ENCODE assay signal across 15 mouse cellular contexts in the genomic region with DNA sequence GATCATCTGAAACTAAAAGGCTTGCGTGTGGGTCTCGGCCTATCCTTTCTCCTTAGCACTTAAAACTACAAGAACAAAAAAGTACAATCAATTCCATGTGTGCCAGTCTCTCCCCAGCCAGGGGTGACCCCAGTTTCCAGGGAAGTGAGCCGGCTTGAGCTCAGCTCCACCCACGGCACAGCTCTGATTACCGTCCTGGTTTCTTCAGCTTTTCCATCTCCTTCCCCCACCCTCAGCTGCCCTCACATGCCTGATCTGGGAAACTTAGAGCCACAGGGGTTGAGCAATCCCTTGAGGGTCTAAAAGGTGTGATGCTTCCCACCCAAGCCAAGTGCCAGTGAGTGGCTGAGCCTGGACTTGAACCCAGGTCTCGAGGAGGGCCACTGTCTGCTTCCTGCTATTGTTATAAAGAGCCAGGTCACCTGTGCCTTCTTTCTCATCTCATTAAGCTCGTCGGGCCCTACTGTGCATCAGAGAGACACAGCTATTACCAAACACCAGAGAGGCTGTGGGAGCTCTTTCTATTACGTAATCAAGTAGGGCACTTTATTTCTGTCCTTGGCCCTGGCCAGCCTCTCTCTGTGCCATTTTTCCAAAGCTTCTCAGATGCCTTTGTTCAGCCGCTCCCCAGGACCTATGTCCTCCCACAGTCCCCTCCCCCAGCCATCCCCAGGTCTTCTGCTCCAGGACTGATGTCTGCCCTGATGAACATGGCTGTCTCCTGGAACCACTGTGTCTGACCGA. TPM values are rescaled to one million over a fixed set of nuclear protein-coding genes. Genes with fewer than 3 reads are reported as not detected.
DNase-seq lines count a peak whose midpoint lies in the region; ATAC-seq and TF ChIP-seq lines count a peak whose summit lies in the region.
"Had no signal": no experiment of that assay in that cellular context is flagged by ENCODE, and none has a peak within 500 bp of the region (broad histone marks: within the 10 kb centered on the region; RNA-seq: fewer than 3 reads in every experiment).

No protein-coding gene starts in this region.

- H3K4me2 ChIP-seq in liver, embryonic 15.5 days: no peak overlapping the region
- no peak overlapping the region for H3K4me2 ChIP-seq in liver, postnatal 0 days (ENCODE audit: low read depth, low read length)
- no peak overlapping the region for H3K4me2 ChIP-seq in limb, embryonic 14.5 days (replicated peaks; ENCODE audit: low read depth, low read length, severe bottlenecking)
- H3K4me2 ChIP-seq: heart, embryonic 15.5 days had no signal

- H3K36me3 ChIP-seq in liver, embryonic 15.5 days (replicated peaks): no peaks in the 10 kb centered on the region
- H3K36me3 ChIP-seq in liver, postnatal 0 days (replicated peaks; ENCODE audit: insufficient read depth, low read length): no peaks in the 10 kb centered on the region
- no peaks in the 10 kb centered on the region for H3K36me3 ChIP-seq in limb, embryonic 14.5 days (ENCODE audit: control insufficient read depth, insufficient read depth, low read length)
- H3K36me3 ChIP-seq: heart, embryonic 15.5 days had no signal

- H3K4me3 ChIP-seq in liver, embryonic 15.5 days (replicated peaks): no peak overlapping the region
- H3K4me3 ChIP-seq in liver, postnatal 0 days (ENCODE audit: low read depth, low read length): no peak overlapping the region
- H3K4me3 ChIP-seq in limb, embryonic 14.5 days (replicated peaks; ENCODE audit: low read length): no peak overlapping the region
- H3K4me3 ChIP-seq: heart, embryonic 15.5 days had no signal

- peak; percentile 53 for DNase-seq in cerebellum, adult 11-12 months
- DNase-seq in cerebellum, postnatal 10 days: no peak
- no peak for DNase-seq in liver, postnatal 0 days
- DNase-seq in cerebellum, postnatal 36 days: peak; percentile 24 to 34
- peak; percentile 47 for DNase-seq in limb, embryonic 14.5 days (ENCODE audit: low spot score)
- no peak for DNase-seq in heart, adult 8-10 months (ENCODE audit: low spot score)
- DNase-seq: kidney, postnatal 36 days; left cerebral cortex, postnatal 4 days had no signal

- H3K9me3 ChIP-seq in liver, embryonic 15.5 days (replicated peaks): no peaks in the 10 kb centered on the region
- H3K9me3 ChIP-seq in liver, postnatal 0 days (ENCODE audit: low read length): no peaks in the 10 kb centered on the region
- H3K9me3 ChIP-seq in limb, embryonic 14.5 days (ENCODE audit: control insufficient read depth, low read length): no peaks in the 10 kb centered on the region
- H3K9me3 ChIP-seq: heart, embryonic 15.5 days had no signal

- no peak for TF ChIP-seq POLR2A in limb, embryonic 14.5 days (IDR thresholded peaks at IDR 0.05; ENCODE audit: borderline replicate concordance, extremely low read depth, insufficient read depth, insufficient read length)

- peaks cover 37% of the 10 kb centered on the region for H3K4me1 ChIP-seq in liver, embryonic 15.5 days (replicated peaks)
- H3K4me1 ChIP-seq in liver, postnatal 0 days (ENCODE audit: insufficient read depth): peaks cover 4% of the 10 kb centered on the region; the same call in 1 of the 2 replicates
- H3K4me1 ChIP-seq in limb, embryonic 14.5 days (ENCODE audit: control insufficient read depth, insufficient read depth, low read length): peaks cover 16% of the 10 kb centered on the region

- TF ChIP-seq CTCF in liver, postnatal 0 days (IDR thresholded peaks at IDR 0.05; ENCODE audit: low read depth): no peak

- H3K27me3 ChIP-seq in liver, embryonic 15.5 days: 0 out of 2 replicates have a peak, but pooled peaks cover 8% of the 10 kb centered on the region
- no peaks in the 10 kb centered on the region for H3K27me3 ChIP-seq in liver, postnatal 0 days (ENCODE audit: insufficient read depth, low read length)
- no peaks in the 10 kb centered on the region for H3K27me3 ChIP-seq in limb, embryonic 14.5 days (ENCODE audit: control insufficient read depth, insufficient read depth, low read length)
- H3K27me3 ChIP-seq: heart, embryonic 15.5 days; Patski had no signal

- TF ChIP-seq EP300 in liver, postnatal 0 days (IDR thresholded peaks at IDR 0.05; ENCODE audit: low read depth): no peak

- 65% methylated on average over 11 of the region's 11 CpGs for WGBS in liver, embryonic 15.5 days (ENCODE audit: insufficient replicate concordance)
- 70% methylated on average over 11 of the region's 11 CpGs for WGBS in liver, postnatal 0 days (ENCODE audit: insufficient replicate concordance)
- 50% methylated on average over 11 of the region's 11 CpGs for WGBS in limb, embryonic 14.5 days

- H3K9ac ChIP-seq in liver, embryonic 15.5 days: no peak overlapping the region
- H3K9ac ChIP-seq in liver, postnatal 0 days (replicated peaks): no peak overlapping the region
- H3K9ac ChIP-seq in limb, embryonic 14.5 days (ENCODE audit: low read depth, low read length, severe bottlenecking): no peak overlapping the region
- H3K9ac ChIP-seq: heart, embryonic 15.5 days had no signal

- H3K27ac ChIP-seq in liver, embryonic 15.5 days (replicated peaks): 0 out of 2 replicates have a peak overlapping the region, but pooled peaks have one; percentile 2
- no peak overlapping the region for H3K27ac ChIP-seq in liver, postnatal 0 days (ENCODE audit: low read depth)
- peak overlapping the region; percentile 65 for H3K27ac ChIP-seq in limb, embryonic 14.5 days (replicated peaks; ENCODE audit: low read depth, low read length)
- H3K27ac ChIP-seq: heart, embryonic 15.5 days; stomach, postnatal 0 days had no signal

- ATAC-seq in liver, embryonic 15.5 days (ENCODE audit: insufficient read depth): no peak
- ATAC-seq in liver, postnatal 0 days: no peak
- peak; percentile 35; the same call in 1 of the 2 replicates for ATAC-seq in limb, embryonic 14.5 days (ENCODE audit: low FRiP score, low read depth)
- ATAC-seq in activated CD4-positive, CD25-positive, alpha-beta regulatory T cell, adult 4 months: no peak
- ATAC-seq: midbrain, embryonic 16.5 days; Patski had no signal

RNA-seq across cellular contexts. Expression of a gene that starts 2.5 kb away (rescaled TPM):
- 0.18 and 0.22 TPM in 2 replicates for polyA plus RNA-seq in liver, embryonic 15.5 days (2015; fragmentation: Nextera tagmentation; extraction: Ambion mirVana)
- 0.06 and 0.34 TPM in 2 replicates for polyA plus RNA-seq in liver, postnatal 0 days (2015; fragmentation: Nextera tagmentation; extraction: Ambion mirVana)
- 0.47 and 0.55 TPM in 2 replicates for polyA plus RNA-seq in limb, embryonic 14.5 days (2012; rRNA removed)
- 0.46 and 0.76 TPM in 2 replicates for polyA plus RNA-seq in limb, embryonic 14.5 days (2014; fragmentation: Nextera tagmentation; extraction: Ambion mirVana)
- 1 to 10 TPM; 3.7 to 9.2 (median 4.8) TPM for total RNA-seq in heart, adult 8-10 months (2022)
- not detected for polyA plus RNA-seq in activated CD4-positive, CD25-positive, alpha-beta regulatory T cell, adult 4 months (2017; shearing (Covaris generic))
- total RNA-seq: left cerebral cortex, postnatal 4 days had no signal
- polyA plus RNA-seq: intestine, embryonic 14.5 days had no signal

RNA-seq across cellular contexts. Expression of a gene that starts 34.1 kb away (rescaled TPM):
- polyA plus RNA-seq in liver, embryonic 15.5 days (2015; fragmentation: Nextera tagmentation; extraction: Ambion mirVana): 4.4 and 5.1 TPM in 2 replicates
- polyA plus RNA-seq in liver, postnatal 0 days (2015; fragmentation: Nextera tagmentation; extraction: Ambion mirVana): 4.7 and 5.2 TPM in 2 replicates
- 93.5 and 126 TPM in 2 replicates for polyA plus RNA-seq in limb, embryonic 14.5 days (2012; rRNA removed)
- polyA plus RNA-seq in limb, embryonic 14.5 days (2014; fragmentation: Nextera tagmentation; extraction: Ambion mirVana): 20.0 and 21.2 TPM in 2 replicates
- total RNA-seq in heart, adult 8-10 months (2022): 10 to 100 TPM; 25.8 to 30.2 (median 27.8) TPM
- polyA plus RNA-seq in activated CD4-positive, CD25-positive, alpha-beta regulatory T cell, adult 4 months (2017; shearing (Covaris generic)): 1 to 10 TPM; 5.7 to 9.7 TPM

RNA-seq across cellular contexts. Expression of a gene that starts 36.4 kb away (rescaled TPM):
- polyA plus RNA-seq in liver, embryonic 15.5 days (2015; fragmentation: Nextera tagmentation; extraction: Ambion mirVana): 135 and 146 TPM in 2 replicates
- polyA plus RNA-seq in liver, postnatal 0 days (2015; fragmentation: Nextera tagmentation; extraction: Ambion mirVana): 101 and 107 TPM in 2 replicates
- 233 and 255 TPM in 2 replicates for polyA plus RNA-seq in limb, embryonic 14.5 days (2012; rRNA removed)
- polyA plus RNA-seq in limb, embryonic 14.5 days (2014; fragmentation: Nextera tagmentation; extraction: Ambion mirVana): 308 and 343 TPM in 2 replicates
- total RNA-seq in heart, adult 8-10 months (2022): 100 to 1,000 TPM; 333 to 355 (median 345) TPM
- polyA plus RNA-seq in activated CD4-positive, CD25-positive, alpha-beta regulatory T cell, adult 4 months (2017; shearing (Covaris generic)): 100 to 1,000 TPM; 133 to 145 TPM

Comparison
In these comparisons a context has a peak if more than half of its experiments do, and no peak if none do; other contexts are left out.
1. DNase-seq: peak in cerebellum, adult 11-12 months (single experiment), cerebellum, postnatal 36 days (2 of 2) and limb, embryonic 14.5 days (single experiment); none in cerebellum, postnatal 10 days (0 of 2), liver, postnatal 0 days (single experiment) and heart, adult 8-10 months (single experiment).